ENCODE assay signal across 14 mouse cellular contexts in the genomic region with DNA sequence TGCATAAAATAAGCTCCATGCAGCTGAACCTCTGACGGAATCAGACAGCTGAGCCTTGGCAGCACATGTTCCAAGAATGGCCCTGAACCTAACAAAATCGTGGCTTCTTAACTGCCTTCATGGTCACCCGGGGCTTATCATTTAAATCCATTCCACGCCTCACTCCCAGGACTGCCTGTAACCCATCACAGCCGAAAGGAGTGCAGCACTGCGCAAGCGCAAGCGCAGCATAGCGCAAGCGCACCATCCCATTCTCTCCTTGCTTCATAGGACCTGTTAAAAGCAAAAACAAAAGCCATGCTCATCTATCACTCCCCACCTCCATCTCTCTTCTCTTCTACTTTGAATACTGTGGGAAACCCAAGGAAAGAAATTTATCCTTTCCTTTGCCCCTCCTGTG.
"Had no signal": no experiment of that assay in that cellular context is flagged by ENCODE, and none has a peak within 500 bp of the region (broad histone marks: within the 10 kb centered on the region; RNA-seq: fewer than 3 reads in every experiment).

No protein-coding gene starts in this region.

- H3K4me3 ChIP-seq: limb, embryonic 13.5 days; liver, embryonic 13.5 days; midbrain, embryonic 13.5 days; neural tube, embryonic 12.5 days had no signal

- H3K36me3 ChIP-seq: limb, embryonic 13.5 days; liver, embryonic 13.5 days; midbrain, embryonic 13.5 days; neural tube, embryonic 12.5 days had no signal

- H3K4me2 ChIP-seq: limb, embryonic 13.5 days; liver, embryonic 13.5 days; midbrain, embryonic 13.5 days; neural tube, embryonic 12.5 days had no signal

- H3K4me1 ChIP-seq: limb, embryonic 13.5 days; neural tube, embryonic 12.5 days had no signal

- H3K9ac ChIP-seq: limb, embryonic 13.5 days; liver, embryonic 13.5 days; midbrain, embryonic 13.5 days; neural tube, embryonic 12.5 days had no signal

- H3K27ac ChIP-seq: limb, embryonic 13.5 days; liver, embryonic 13.5 days; macrophage; midbrain, embryonic 13.5 days; neural tube, embryonic 12.5 days had no signal

- DNase-seq: kidney, adult 18-20 months; kidney, adult 9 months; kidney, postnatal 14 days; kidney, postnatal 4 days; left cerebral cortex, postnatal 4 days; liver, embryonic 13.5 days; lung, adult 2 months; lung, postnatal 14 days; thymus, postnatal 25 days had no signal

- H3K9me3 ChIP-seq: liver, embryonic 13.5 days; neural tube, embryonic 12.5 days had no signal

- ATAC-seq: midbrain, embryonic 13.5 days; midbrain, embryonic 16.5 days had no signal

- H3K27me3 ChIP-seq: limb, embryonic 13.5 days; liver, embryonic 13.5 days; midbrain, embryonic 13.5 days; neural tube, embryonic 12.5 days had no signal
